Mouse (Mus musculus) lung, postnatal 0 days (tissue): ENCODE measurements around the gene 9330182L06Rik. TPM values are rescaled to one million over a fixed set of nuclear protein-coding genes. Genes with fewer than 3 reads are reported as not detected.

Source experiments
- ATAC-seq: fragments of 200-750 bp; cut with Nextera tagmentation; 2 replicates; pipeline ENCODE4 v1.8.0; 2017; ENCODE audit warnings: moderate library complexity
- DNase-seq: peaks from one replicate; pipeline ENCODE4 v3.0.0-alpha.2; 2016; ENCODE audit warnings: low spot score
- H3K27ac ChIP-seq: fragments of 300-500 bp; sonication (generic); 2 replicates; pipeline ENCODE4 v1.5.1; 2014; ENCODE audit warnings: antibody characterized with exemption, mild to moderate bottlenecking, low read length, mixed read lengths
- H3K27me3 ChIP-seq: fragments of 300-500 bp; sonication (generic); replicated peaks from 2 replicates; pipeline ENCODE4 v1.6.1; 2014; ENCODE audit warnings: low read length, mixed read lengths; ENCODE audit not compliant: insufficient read depth
- H3K36me3 ChIP-seq: fragments of 300-500 bp; sonication (generic); 2 replicates; pipeline ENCODE4 v1.6.1; 2014; ENCODE audit warnings: low read length, mixed read lengths; ENCODE audit not compliant: insufficient read depth
- H3K4me1 ChIP-seq: fragments of 300-500 bp; sonication (generic); 2 replicates; pipeline ENCODE4 v1.6.1; 2014; ENCODE audit warnings: antibody characterized with exemption, low read depth, low read length, mixed read lengths; ENCODE audit not compliant: insufficient read depth
- H3K4me2 ChIP-seq: fragments of 300-500 bp; sonication (generic); replicated peaks from 2 replicates; pipeline ENCODE4 v1.6.1; 2014; ENCODE audit warnings: low read depth, mild to moderate bottlenecking, low read length, moderate library complexity, mixed read lengths
- H3K4me3 ChIP-seq: fragments of 300-500 bp; sonication (generic); 2 replicates; pipeline ENCODE4 v1.5.1; 2014; ENCODE audit warnings: low read depth, low read length
- H3K9ac ChIP-seq: fragments of 300-500 bp; sonication (generic); replicated peaks from 2 replicates; pipeline ENCODE4 v1.6.1; 2014; ENCODE audit warnings: low read depth, mild to moderate bottlenecking
- H3K9me3 ChIP-seq: fragments of 300-500 bp; sonication (generic); 2 replicates; pipeline ENCODE4 v1.6.1; 2016; ENCODE audit warnings: low read length, mixed read lengths
- CTCF ChIP-seq: IDR thresholded peaks from 2 replicates; pipeline ENCODE4 v1.5.1; 2016; ENCODE audit warnings: antibody characterized with exemption, mild to moderate bottlenecking
- EP300 ChIP-seq: IDR thresholded peaks from 2 replicates; pipeline ENCODE4 v1.6.1; 2016; ENCODE audit warnings: antibody characterized with exemption, mild to moderate bottlenecking, control low read depth
- WGBS: fragments of 180-500 bp; shearing (Covaris S2); extraction: QIAGEN DNeasy Blood & Tissue Kit; methylation state at CpG from one replicate; pipeline ENCODE4 v1.1.7; 2014; 5-methylcytosine and 5-hydroxymethylcytosine counted together
- polyA plus RNA-seq: library from polyadenylated mRNA; unstranded; fragments of >200 nt; fragmentation: Nextera tagmentation; extraction: Ambion mirVana; gene quantifications from 2 replicates; pipeline ENCODE4 v1.2.1, GENCODE M21; 2015

Gene 9330182L06Rik
- polyA plus RNA-seq, 1 experiment from 2014 or later, result 7.4 TPM

DNA sequence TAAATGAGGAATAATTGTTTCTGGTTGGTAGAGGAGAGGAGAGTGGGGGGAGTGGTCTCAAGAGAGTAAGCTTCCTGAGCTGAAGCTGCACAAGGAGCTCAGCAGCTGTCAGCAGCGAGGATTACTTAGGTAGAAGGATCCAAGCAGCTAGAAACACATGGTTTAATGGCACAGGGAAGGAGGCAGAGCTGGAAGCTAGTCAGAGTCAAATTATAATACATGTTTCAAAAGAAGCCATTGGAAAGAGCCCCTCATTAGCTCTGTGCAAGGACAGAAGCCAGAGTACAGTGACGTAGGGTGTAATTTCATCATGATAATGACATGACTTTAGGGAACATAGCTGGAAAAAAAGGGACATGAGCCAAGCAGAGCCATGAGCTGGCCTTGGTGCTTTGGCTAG, 92.2 kb downstream of the 9330182L06Rik start:
- H3K27ac ChIP-seq, result no peak overlapping the region
- no peak overlapping the region for H3K9ac ChIP-seq
- no peak for TF ChIP-seq EP300
- TF ChIP-seq CTCF, result no peak
- no peaks in the 10 kb centered on the region for H3K4me1 ChIP-seq
- WGBS, result 31% methylated on average over 2 of the region's 2 CpGs
- no peak overlapping the region for H3K4me3 ChIP-seq
- no peak for ATAC-seq
- no peak for DNase-seq
- H3K4me2 ChIP-seq, result no peak overlapping the region
- no peaks in the 10 kb centered on the region for H3K27me3 ChIP-seq
- no peaks in the 10 kb centered on the region for H3K9me3 ChIP-seq
- H3K36me3 ChIP-seq, result no peaks in the 10 kb centered on the region

DNA sequence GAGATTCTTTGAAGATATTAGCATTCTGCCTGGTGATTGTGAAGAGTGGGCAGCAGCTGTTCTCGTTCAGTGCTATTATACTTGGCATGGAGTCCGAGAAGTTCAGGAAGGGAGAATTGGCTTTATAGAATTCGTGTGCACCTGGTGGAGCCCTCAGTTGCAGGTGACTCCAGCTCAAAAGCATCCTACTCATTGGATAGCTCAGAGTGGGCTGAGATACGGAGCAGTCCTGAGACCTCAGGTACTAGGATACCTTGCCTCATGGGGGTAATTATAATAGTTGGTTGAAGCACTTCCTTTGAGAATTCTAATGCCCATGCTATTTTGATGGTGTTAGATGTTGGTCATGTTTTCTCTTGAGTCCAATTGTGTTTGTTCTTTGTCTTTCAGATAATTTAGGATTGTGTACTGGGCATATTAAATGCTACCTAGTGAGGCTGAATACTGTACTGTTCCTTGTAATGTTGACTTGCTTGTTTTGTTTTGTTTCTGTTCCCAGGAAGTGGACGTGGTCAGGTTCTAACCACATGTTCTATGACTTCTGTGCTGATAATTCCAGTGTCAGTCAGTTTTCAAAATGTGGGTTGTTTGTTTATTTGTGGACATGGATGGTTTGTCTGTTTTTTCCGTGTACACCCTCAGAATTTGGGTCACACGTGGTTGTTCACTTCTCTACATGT, 96.2 kb downstream of the 9330182L06Rik start:
- Histone ChIP-seq H3K4me3 (no peak overlapping the region), H3K4me1 (no peaks in the 10 kb centered on the region), H3K27me3 (no peaks in the 10 kb centered on the region), H3K27ac (no peak overlapping the region), H3K36me3 (no peaks in the 10 kb centered on the region), H3K9me3 (no peaks in the 10 kb centered on the region), H3K4me2 (no peak overlapping the region), H3K9ac (no peak overlapping the region)
- no peak for ATAC-seq
- DNase-seq, result no peak
- WGBS, result 72% methylated on average over 7 of the region's 7 CpGs
- no peak for TF ChIP-seq CTCF
- no peak for TF ChIP-seq EP300

DNA sequence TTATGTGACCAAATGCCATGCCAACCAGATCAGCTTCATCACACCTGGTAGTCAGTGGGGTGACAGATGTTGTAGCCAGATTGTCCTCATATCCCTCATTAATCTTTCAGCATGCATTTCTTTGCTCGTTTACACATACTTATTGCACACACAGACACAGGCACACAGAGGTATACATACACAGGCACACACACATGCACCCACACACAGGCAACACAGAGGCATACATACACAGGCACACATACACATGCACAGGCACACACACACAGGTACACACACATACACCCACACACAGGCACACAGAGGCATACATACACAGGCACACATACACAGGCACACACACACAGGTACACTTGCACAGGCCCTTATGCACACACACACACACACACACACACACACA, 99.0 kb downstream of the 9330182L06Rik start:
- no peaks in the 10 kb centered on the region for H3K27me3 ChIP-seq
- H3K4me3 ChIP-seq, result no peak overlapping the region
- WGBS, result 63% methylated on average over 1 of the region's 1 CpGs
- H3K36me3 ChIP-seq, result no peaks in the 10 kb centered on the region
- H3K27ac ChIP-seq, result no peak overlapping the region
- DNase-seq (no peak), ATAC-seq (no peak)
- H3K4me1 ChIP-seq, result no peaks in the 10 kb centered on the region
- H3K9ac ChIP-seq, result no peak overlapping the region
- H3K4me2 ChIP-seq, result no peak overlapping the region
- TF ChIP-seq EP300, result no peak
- no peaks in the 10 kb centered on the region for H3K9me3 ChIP-seq

DNA sequence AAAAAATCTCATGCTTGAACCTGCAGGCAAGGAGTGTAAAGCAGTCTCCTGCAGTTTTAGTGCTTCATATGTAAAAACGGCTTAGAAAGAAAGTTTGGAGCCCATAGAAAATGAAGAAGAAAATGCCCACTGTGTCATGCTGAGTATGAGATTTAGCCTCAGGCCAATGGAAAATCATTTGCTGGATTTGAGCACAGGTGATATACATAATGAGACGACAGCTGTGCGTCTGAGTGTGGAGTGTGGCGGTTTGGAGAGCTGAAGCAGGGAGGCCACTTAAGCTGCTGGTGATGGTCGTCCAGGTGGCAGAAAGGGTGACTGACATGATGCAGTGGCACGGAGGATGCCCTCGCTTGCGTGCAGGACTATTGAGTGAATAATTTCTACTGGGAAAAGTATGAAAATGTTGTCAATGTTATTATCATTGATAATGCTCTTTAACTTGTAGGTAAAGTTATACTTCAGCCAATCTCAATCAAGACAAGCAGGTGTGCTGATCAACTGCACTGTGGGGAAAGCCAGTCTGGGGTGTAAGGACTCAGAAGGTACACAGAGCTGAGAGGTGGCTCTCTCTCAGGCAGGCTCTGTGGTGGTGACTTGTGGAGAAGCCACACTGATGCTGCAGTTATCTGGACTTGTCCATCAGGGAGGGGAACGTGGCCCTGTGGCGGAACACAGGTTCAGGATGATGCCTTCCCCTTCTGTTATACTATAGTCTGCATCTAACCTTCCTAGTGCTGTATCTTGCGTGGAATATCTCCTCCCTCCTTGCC, 102.2 kb downstream of the 9330182L06Rik start:
- Histone ChIP-seq H3K9ac (no peak overlapping the region), H3K36me3 (no peaks in the 10 kb centered on the region), H3K27ac (no peak overlapping the region), H3K27me3 (no peaks in the 10 kb centered on the region), H3K4me1 (no peaks in the 10 kb centered on the region), H3K4me3 (no peak overlapping the region), H3K9me3 (no peaks in the 10 kb centered on the region), H3K4me2 (no peak overlapping the region)
- 61% methylated on average over 11 of the region's 11 CpGs for WGBS
- DNase-seq (no peak), ATAC-seq (no peak)
- TF ChIP-seq CTCF (no peak), EP300 (no peak)

DNA sequence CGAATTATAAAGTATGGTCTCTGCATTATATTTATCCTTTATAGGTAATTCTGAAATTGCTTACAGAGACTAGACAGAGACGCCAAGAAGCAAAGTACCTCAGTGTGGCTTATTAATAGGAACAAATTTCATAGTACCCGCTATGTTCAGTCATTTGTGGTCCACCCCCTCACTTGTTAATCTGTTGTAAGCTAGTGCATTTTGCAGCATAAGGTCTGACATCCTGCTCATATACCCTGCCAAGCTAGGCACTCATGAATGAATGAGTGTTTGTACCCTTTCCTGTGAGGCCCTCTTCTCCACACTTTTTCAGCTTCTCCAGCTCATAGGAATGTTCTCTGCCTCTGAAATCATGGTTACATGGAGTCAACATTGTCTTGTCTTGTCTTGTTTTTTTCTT, 105.2 kb downstream of the 9330182L06Rik start:
- TF ChIP-seq CTCF (no peak), EP300 (no peak)
- Histone ChIP-seq H3K9me3 (no peaks in the 10 kb centered on the region), H3K4me1 (no peaks in the 10 kb centered on the region), H3K36me3 (no peaks in the 10 kb centered on the region), H3K4me3 (no peak overlapping the region), H3K27ac (no peak overlapping the region), H3K27me3 (no peaks in the 10 kb centered on the region), H3K4me2 (no peak overlapping the region), H3K9ac (no peak overlapping the region)
- WGBS, result 75% methylated on average over 3 of the region's 3 CpGs
- ATAC-seq, result no peak
- DNase-seq, result no peak

DNA sequence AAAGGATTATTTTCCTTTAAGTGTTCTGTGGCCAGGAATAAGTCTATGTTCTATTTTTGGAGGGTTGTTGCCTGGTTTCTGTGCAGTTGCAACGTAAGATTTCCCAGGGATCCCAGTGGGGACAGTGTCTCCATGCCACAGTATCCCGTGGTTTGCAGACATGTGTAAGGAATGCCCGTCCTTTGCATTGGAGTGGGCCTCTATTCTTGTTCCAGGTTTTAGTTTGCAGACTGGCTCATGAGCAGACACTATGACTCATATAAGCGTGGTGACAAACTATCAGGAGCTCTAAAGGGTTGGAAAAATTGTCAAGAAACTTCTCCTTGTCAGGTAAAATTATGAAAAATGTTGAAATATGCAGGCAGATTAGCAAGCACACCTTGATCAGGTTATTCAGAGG, 107.4 kb downstream of the 9330182L06Rik start:
- no peak overlapping the region for H3K27ac ChIP-seq
- H3K9me3 ChIP-seq, result no peaks in the 10 kb centered on the region
- no peaks in the 10 kb centered on the region for H3K27me3 ChIP-seq
- no peaks in the 10 kb centered on the region for H3K36me3 ChIP-seq
- TF ChIP-seq EP300, result no peak
- ATAC-seq (no peak), DNase-seq (no peak)
- no peak overlapping the region for H3K4me3 ChIP-seq
- no peak overlapping the region for H3K9ac ChIP-seq
- no peaks in the 10 kb centered on the region for H3K4me1 ChIP-seq
- 58% methylated on average over 4 of the region's 4 CpGs for WGBS
- H3K4me2 ChIP-seq, result no peak overlapping the region
